Mouse (Mus musculus) erythroblast, embryonic 14.5 days (primary cell): ENCODE data around the gene Snrpc.

ENCODE experiments used
- GATA1 ChIP-seq: IDR thresholded peaks from 2 replicates; pipeline ENCODE4 v1.6.1; 2012; ENCODE audit warnings: low read length, inconsistent platforms, mixed read lengths
- TAL1 ChIP-seq: IDR thresholded peaks from 3 replicates; pipeline ENCODE4 v1.6.1; 2012; ENCODE audit warnings: low read length, inconsistent platforms, mixed read lengths

GRCm38 (mm10) chr17:27803752-27804151, 34.2 kb upstream of the Snrpc start:
- TF ChIP-seq GATA1, result no peak
- no peak for TF ChIP-seq TAL1
